Mouse (Mus musculus) B cell, adult 2 months (primary cell): Measurements from ENCODE around the gene Nt5c1a.
"Not testable (repeated sequence)": the region's sequence is repeated elsewhere in the genome, so short reads cannot be mapped to it uniquely, and the experiment has no call there.

Source experiments
- DNase-seq, 2 experiments: peaks; one replicate each; pipeline ENCODE4 v3.0.0; 2022

Gene Nt5c1a

GRCm38 (mm10) chr4:123201186-123202093 is at the start of gene Nt5c1a:
Nt5c1a (plus strand) TSS chr4:123201504.
- DNase-seq = peak in 1 of 2 experiments; percentile 14

- DNase-seq = no peak
Measured at GRCm38 (mm10) chr4:123152003-123152402, 49.3 kb upstream of the Nt5c1a start.

GRCm38 (mm10) chr4:123152976-123153375 is 48.3 kb upstream of the Nt5c1a start:
- DNase-seq = no peak

GRCm38 (mm10) chr4:123155004-123155403 is 46.3 kb upstream of the Nt5c1a start:
- peak; percentile 11 to 17 for DNase-seq

GRCm38 (mm10) chr4:123155427-123155826 is 45.9 kb upstream of the Nt5c1a start:
- DNase-seq = no peak

- DNase-seq = no peak
Measured at GRCm38 (mm10) chr4:123155840-123156239, 45.5 kb upstream of the Nt5c1a start.

- no peak for DNase-seq
Measured at GRCm38 (mm10) chr4:123160571-123160970, 40.7 kb upstream of the Nt5c1a start.

- not testable (repeated sequence) for DNase-seq
Measured at GRCm38 (mm10) chr4:123161251-123161650, 40.1 kb upstream of the Nt5c1a start.

- DNase-seq = no peak
Measured at GRCm38 (mm10) chr4:123162305-123162917, 38.9 kb upstream of the Nt5c1a start.

GRCm38 (mm10) chr4:123164157-123164556 is 37.1 kb upstream of the Nt5c1a start:
- DNase-seq = no peak

- DNase-seq = no peak
Measured at GRCm38 (mm10) chr4:123171811-123172210, 29.5 kb upstream of the Nt5c1a start.

- peak; percentile 12 to 14 for DNase-seq
Measured at GRCm38 (mm10) chr4:123182328-123183238, 18.7 kb upstream of the Nt5c1a start, which contains the start of gene Hpcal4. Hpcal4 (plus strand) TSS chr4:123183227.

GRCm38 (mm10) chr4:123183239-123184056 is 17.9 kb upstream of the Nt5c1a start:
- DNase-seq = peak; percentile 66 to 69

GRCm38 (mm10) chr4:123184816-123185215 is 16.5 kb upstream of the Nt5c1a start:
- DNase-seq = no peak

- DNase-seq = no peak
Measured at GRCm38 (mm10) chr4:123192336-123192735, 9.0 kb upstream of the Nt5c1a start.

GRCm38 (mm10) chr4:123193791-123194190 is 7.5 kb upstream of the Nt5c1a start:
- no peak for DNase-seq

- no peak for DNase-seq
Measured at GRCm38 (mm10) chr4:123196695-123197094, 4.6 kb upstream of the Nt5c1a start.

- peak; percentile 67 to 74 for DNase-seq
Measured at GRCm38 (mm10) chr4:123200771-123201185, 526 bp upstream of the Nt5c1a start.

- DNase-seq = no peak
Measured at GRCm38 (mm10) chr4:123202094-123202420, 753 bp downstream of the Nt5c1a start.

- DNase-seq = no peak
Measured at GRCm38 (mm10) chr4:123207337-123207736, 6.0 kb downstream of the Nt5c1a start.

GRCm38 (mm10) chr4:123210996-123211395 is 9.7 kb downstream of the Nt5c1a start:
- no peak for DNase-seq

GRCm38 (mm10) chr4:123211453-123211852 is 10.1 kb downstream of the Nt5c1a start:
- no peak for DNase-seq
